Mouse (Mus musculus): ENCODE measurements around the gene Atp2a1. TPM values are rescaled to one million over a fixed set of nuclear protein-coding genes. Genes with fewer than 3 reads are reported as not detected.

Gene Atp2a1
- total RNA-seq, 2 experiments from 2014 or later: 1.1 to 1.2 TPM

- peak in 1 of 2 experiments; percentile 27 for DNase-seq
- intact Hi-C loops (cut with DNase I): loop anchor here (2.0 kb wide), 2 partner anchors 46 to 76 kb away; partner anchors contain the start of gene Rabep2
Observed at GRCm38 (mm10) chr7:126474486-126474955, 11.6 kb upstream of the Atp2a1 start.

- no peak for DNase-seq
- intact Hi-C loops (cut with DNase I): loop anchor here (2.0 kb wide), 2 partner anchors 45 to 75 kb away; partner anchors contain the start of gene Rabep2
Observed at GRCm38 (mm10) chr7:126473470-126474086, 10.7 kb upstream of the Atp2a1 start.

- no peak for DNase-seq
- intact Hi-C loops (cut with DNase I): no loop called here
Observed at GRCm38 (mm10) chr7:126472713-126473112, 9.8 kb upstream of the Atp2a1 start.

GRCm38 (mm10) chr7:126472306-126472705 lies 9.4 kb upstream of the Atp2a1 start:
- intact Hi-C loops (cut with DNase I): no loop called here
- no peak for DNase-seq

GRCm38 (mm10) chr7:126471853-126472252 lies 8.9 kb upstream of the Atp2a1 start:
- no peak for DNase-seq
- intact Hi-C loops (cut with DNase I): no loop called here

GRCm38 (mm10) chr7:126471361-126471760 lies 8.5 kb upstream of the Atp2a1 start:
- DNase-seq: no peak
- intact Hi-C loops (cut with DNase I): no loop called here

- intact Hi-C loops (cut with DNase I): no loop called here
- DNase-seq: no peak
Observed at GRCm38 (mm10) chr7:126470077-126470476, 7.2 kb upstream of the Atp2a1 start.

- intact Hi-C loops (cut with DNase I): loop anchor here (2.0 kb wide), 2 partner anchors 31 to 69 kb away; no protein-coding TSS in a partner anchor
- no peak for DNase-seq
Observed at GRCm38 (mm10) chr7:126467834-126468627, 5.1 kb upstream of the Atp2a1 start.

GRCm38 (mm10) chr7:126467271-126467670 lies 4.4 kb upstream of the Atp2a1 start:
- DNase-seq: peak; percentile 43 to 55
- intact Hi-C loops (cut with DNase I): loop anchor here (2.0 kb wide), 2 partner anchors 30 to 68 kb away; no protein-coding TSS in a partner anchor

- intact Hi-C loops (cut with DNase I): loop anchor here (2.0 kb wide), 2 partner anchors 30 to 68 kb away; no protein-coding TSS in a partner anchor
- DNase-seq: no peak
Observed at GRCm38 (mm10) chr7:126466707-126467106, 3.8 kb upstream of the Atp2a1 start.

GRCm38 (mm10) chr7:126466116-126466515 lies 3.2 kb upstream of the Atp2a1 start:
- intact Hi-C loops (cut with DNase I): loop anchor here (2.0 kb wide), 2 partner anchors 29 to 67 kb away; no protein-coding TSS in a partner anchor
- no peak for DNase-seq

- intact Hi-C loops (cut with DNase I): loop anchor here (2.0 kb wide), 2 partner anchors 29 to 67 kb away; no protein-coding TSS in a partner anchor
- peak in 1 of 2 experiments; percentile 19 for DNase-seq
Observed at GRCm38 (mm10) chr7:126465246-126466030, 2.5 kb upstream of the Atp2a1 start.

GRCm38 (mm10) chr7:126464836-126465235 lies 1.9 kb upstream of the Atp2a1 start:
- peak; percentile 23 to 31 for DNase-seq
- intact Hi-C loops (cut with DNase I): no loop called here

- DNase-seq: no peak
- intact Hi-C loops (cut with DNase I): no loop called here
Observed at GRCm38 (mm10) chr7:126464121-126464520, 1.2 kb upstream of the Atp2a1 start.

- DNase-seq: no peak
Observed at GRCm38 (mm10) chr7:126463547-126463946, 639 bp upstream of the Atp2a1 start.

GRCm38 (mm10) chr7:126461626-126462025 lies 1.3 kb downstream of the Atp2a1 start:
- DNase-seq: no peak
- intact Hi-C loops (cut with DNase I): no loop called here

More at GRCm38 (mm10) chr7:126463547-126463946, 639 bp upstream of the Atp2a1 start:
- intact Hi-C loops (cut with DNase I): no loop called here

- intact Hi-C loops (cut with DNase I): no loop called here
- DNase-seq: no peak
Observed at GRCm38 (mm10) chr7:126460623-126461399, 2.1 kb downstream of the Atp2a1 start.

GRCm38 (mm10) chr7:126458844-126459618 lies 3.9 kb downstream of the Atp2a1 start:
- intact Hi-C loops (cut with DNase I): no loop called here
- no peak for DNase-seq

- DNase-seq: no peak
- intact Hi-C loops (cut with DNase I): no loop called here
Observed at GRCm38 (mm10) chr7:126458225-126458624, 4.7 kb downstream of the Atp2a1 start.

All from heart, postnatal 36 days (tissue).